Mouse (Mus musculus) cerebellum, postnatal 36 days (tissue): ENCODE data around the gene Crhr1.
"Not testable (repeated sequence)": the region's sequence is repeated elsewhere in the genome, so short reads cannot be mapped to it uniquely, and the experiment has no call there.

ENCODE experiments used
- DNase-seq, 2 experiments: peaks; one replicate each; pipeline ENCODE4 v3.0.0; 2021 to 2022; ENCODE audit warnings: mixed read lengths in 2 of 2

Crhr1 gene

DNA sequence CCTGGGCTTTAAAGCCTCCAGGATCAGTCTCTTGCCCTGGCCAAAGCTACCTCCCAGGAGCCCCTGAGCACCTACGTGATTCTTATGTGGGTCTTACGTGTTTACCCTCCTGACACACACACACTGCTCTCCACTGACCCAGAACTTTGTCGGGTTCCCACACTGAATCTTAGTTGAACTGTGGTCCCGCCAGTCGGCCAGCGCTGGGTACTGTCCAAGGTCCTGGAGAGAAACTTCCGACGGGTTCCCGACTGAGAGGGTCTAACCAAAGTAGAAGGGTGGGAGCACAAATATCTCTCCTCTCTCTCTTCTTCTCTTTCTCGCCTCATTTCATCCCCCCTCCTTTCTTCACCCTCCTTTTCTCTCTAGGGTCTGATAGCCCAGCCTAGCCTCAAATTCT is 65.2 kb downstream of the Crhr1 start:
- DNase-seq = no peak

- no peak for DNase-seq
Measured at GRCm38 (mm10) chr11:104203271-104203670, 70.6 kb downstream of the Crhr1 start.

DNA sequence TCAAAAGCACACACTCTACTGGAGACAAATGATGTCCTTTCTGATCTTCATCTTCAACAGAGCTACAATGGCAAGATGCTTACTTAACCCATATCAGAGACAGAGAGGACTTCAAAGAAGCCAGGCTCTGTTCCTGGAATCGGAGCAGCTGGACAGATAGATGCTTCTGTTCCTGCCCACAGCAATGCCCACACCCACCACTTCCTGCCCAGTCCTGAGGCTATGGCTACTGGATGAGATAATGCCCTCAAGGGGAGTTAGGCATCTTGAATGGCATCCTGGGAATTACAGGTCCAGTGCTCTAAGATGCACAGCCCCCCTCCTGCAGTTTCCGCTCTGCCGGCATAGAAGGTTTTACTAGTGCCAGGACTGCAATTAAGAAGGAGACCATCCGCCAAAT is 73.9 kb downstream of the Crhr1 start:
- no peak for DNase-seq

DNA sequence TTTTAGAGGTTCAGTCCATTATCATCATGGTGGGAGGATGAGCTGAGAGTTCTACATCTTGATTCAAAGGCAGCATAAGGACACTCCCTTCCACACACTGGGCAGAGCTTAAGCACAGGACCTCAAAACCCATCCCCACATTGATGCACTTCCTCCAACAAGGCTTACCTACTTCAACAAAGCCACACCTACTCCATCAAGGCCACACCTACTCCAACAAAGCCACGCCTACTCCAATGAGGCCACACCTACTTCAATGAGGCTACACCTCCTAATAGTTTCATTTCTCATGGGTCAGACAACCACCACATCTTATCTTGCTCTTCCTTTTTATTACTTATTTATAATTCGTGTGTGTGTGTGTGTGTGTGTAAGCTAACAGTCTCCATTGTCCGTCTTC is 76.4 kb downstream of the Crhr1 start:
- no peak for DNase-seq

GRCm38 (mm10) chr11:104211251-104211650 is 78.6 kb downstream of the Crhr1 start:
- no peak for DNase-seq

DNA sequence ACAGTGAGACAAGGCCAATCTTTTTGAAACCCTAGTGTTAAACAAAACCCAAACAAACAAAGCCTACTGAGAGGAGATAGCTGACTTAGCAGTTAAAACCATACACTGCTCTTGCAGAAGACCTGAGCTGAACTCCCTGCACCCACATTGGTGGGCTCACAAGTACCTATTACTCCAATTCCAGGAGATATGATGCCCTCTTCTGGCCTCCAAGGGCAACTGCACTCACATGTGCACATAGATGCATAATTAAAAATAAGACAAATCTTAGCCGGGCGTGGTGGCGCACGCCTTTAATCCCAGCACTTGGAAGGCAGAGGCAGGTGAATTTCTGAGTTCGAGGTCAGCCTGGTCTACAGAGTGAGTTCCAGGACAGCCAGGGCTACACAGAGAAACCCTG is 81.5 kb downstream of the Crhr1 start:
- DNase-seq = not testable (repeated sequence)

DNA sequence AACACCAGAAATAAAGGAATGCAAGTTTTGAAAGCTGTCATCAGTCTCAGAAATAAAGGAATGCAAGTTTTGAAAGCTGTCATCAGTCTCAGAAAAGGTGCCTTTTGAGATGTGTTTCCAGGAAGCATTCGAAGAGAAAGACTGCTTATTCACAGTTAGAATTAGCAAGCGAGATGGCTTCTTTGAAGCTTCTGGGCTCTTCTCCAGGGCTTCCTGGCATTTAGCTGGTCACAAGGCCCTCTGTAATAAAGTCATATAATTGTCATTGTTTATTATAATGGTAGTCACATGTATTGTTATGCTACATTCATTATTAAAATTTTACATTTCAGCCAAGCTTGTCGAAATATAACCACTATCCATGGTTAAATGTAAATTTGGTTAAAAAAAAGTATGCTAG is 85.4 kb downstream of the Crhr1 start:
- no peak for DNase-seq

- no peak for DNase-seq
Measured at GRCm38 (mm10) chr11:104220291-104220690, 87.6 kb downstream of the Crhr1 start.

DNA sequence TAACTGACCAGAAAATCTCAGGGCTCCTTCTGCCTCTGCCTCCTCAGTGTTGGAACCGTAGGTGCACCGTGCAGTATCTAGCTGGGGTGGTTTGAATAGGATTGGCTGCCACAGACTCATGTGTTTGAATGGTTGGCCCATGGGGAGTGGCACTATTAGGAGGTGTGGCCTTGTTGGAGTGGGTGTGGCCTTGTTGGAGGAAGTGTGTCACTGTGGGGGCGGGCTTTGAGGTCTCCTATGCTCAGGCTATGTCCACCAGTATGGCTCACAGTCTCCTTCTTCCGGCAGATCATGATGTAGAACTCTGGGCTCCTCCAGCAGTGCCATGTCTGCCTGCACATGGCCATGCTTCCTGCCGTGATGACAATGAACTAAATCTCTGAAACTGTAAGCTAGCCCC is 89.1 kb downstream of the Crhr1 start:
- no peak for DNase-seq

DNA sequence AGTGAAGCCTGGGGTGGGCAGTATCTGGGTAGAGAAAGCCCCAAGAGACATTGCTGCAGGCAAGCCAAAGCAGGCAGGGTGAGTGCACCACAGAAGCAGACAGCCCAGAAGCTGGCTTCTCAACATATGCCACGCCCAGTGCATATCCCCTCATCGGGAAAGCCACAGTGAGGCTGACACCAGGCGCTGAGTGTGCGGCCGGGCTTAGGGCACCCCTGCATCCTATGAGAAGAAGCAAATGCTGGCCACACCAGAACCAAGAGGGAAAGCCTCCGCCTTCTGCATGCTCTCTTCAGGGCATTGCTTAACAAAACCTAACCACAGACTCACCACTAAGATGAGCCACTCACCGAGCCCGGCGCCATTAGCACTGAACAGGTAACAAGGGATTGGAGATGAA is 90.6 kb downstream of the Crhr1 start:
- DNase-seq = no peak
